Mouse (Mus musculus) liver, embryonic 14.5 days (tissue): Measurements from ENCODE around the gene Adap2. TPM values are rescaled to one million over a fixed set of nuclear protein-coding genes. Genes with fewer than 3 reads are reported as not detected.
"Not testable (repeated sequence)": the region's sequence is repeated elsewhere in the genome, so short reads cannot be mapped to it uniquely, and the experiment has no call there.

Experiments
- ATAC-seq: fragments of 200-750 bp; cut with Nextera tagmentation; 2 replicates; pipeline ENCODE4 v1.8.0; 2017; ENCODE audit warnings: moderate number of reproducible peaks, mild to moderate bottlenecking, moderate library complexity; ENCODE audit not compliant: insufficient read depth
- DNase-seq, 3 experiments: peaks; one replicate each; pipeline ENCODE4 v3.0.0-alpha.2; 2012 to 2013; ENCODE audit warnings: low read depth in 3 of 3, low spot score in 3 of 3
- H3K27ac ChIP-seq: fragments of 300-500 bp; sonication (generic); 2 replicates; pipeline ENCODE4 v1.5.1; 2014; ENCODE audit warnings: moderate library complexity, mild to moderate bottlenecking, control low read depth, inconsistent platforms
- H3K27me3 ChIP-seq: fragments of 300-500 bp; sonication (generic); 2 replicates; pipeline ENCODE4 v1.6.1; 2014; ENCODE audit warnings: mild to moderate bottlenecking, low read length, moderate library complexity; ENCODE audit not compliant: control insufficient read depth, insufficient read depth
- H3K36me3 ChIP-seq: fragments of 300-500 bp; sonication (generic); replicated peaks from 2 replicates; pipeline ENCODE4 v1.6.1; 2014; ENCODE audit warnings: low read depth; ENCODE audit not compliant: control insufficient read depth, insufficient read depth
- H3K4me1 ChIP-seq, 2 experiments: fragments of 200-500 bp in 1 of 2; fragments of 300-500 bp in 1 of 2; sonication (generic) in 1 of 2; replicated peaks; 2 replicates each; pipeline ENCODE4 v1.6.1; 2012 to 2014; ENCODE audit warnings: antibody characterized with exemption in 1 of 2, inconsistent platforms in 1 of 2, low read length in 1 of 2; ENCODE audit not compliant: control insufficient read depth in 2 of 2, insufficient read depth in 2 of 2
- H3K4me2 ChIP-seq: fragments of 300-500 bp; sonication (generic); 2 replicates; pipeline ENCODE4 v1.6.1; 2014; ENCODE audit warnings: low read depth, mild to moderate bottlenecking, control low read depth, moderate library complexity
- H3K4me3 ChIP-seq, 2 experiments: fragments of 200-500 bp in 1 of 2; fragments of 300-500 bp in 1 of 2; sonication (generic) in 1 of 2; 2 replicates each; pipeline ENCODE4 v1.5.1; 2012 to 2014; ENCODE audit warnings: low read depth in 2 of 2, low read length in 2 of 2, mild to moderate bottlenecking in 2 of 2, control low read depth in 1 of 2, inconsistent platforms in 1 of 2, moderate library complexity in 1 of 2; ENCODE audit not compliant: insufficient read depth in 1 of 2
- H3K9ac ChIP-seq: fragments of 300-500 bp; sonication (generic); replicated peaks from 2 replicates; pipeline ENCODE4 v1.6.1; 2014; ENCODE audit warnings: mild to moderate bottlenecking, control low read depth, moderate library complexity
- H3K9me3 ChIP-seq: fragments of 300-500 bp; sonication (generic); 2 replicates; pipeline ENCODE4 v1.6.1; 2016; ENCODE audit warnings: low read length, mixed read lengths; ENCODE audit not compliant: control insufficient read depth
- CTCF ChIP-seq: IDR thresholded peaks from 2 replicates; pipeline ENCODE4 v1.5.1; 2016; ENCODE audit warnings: antibody characterized with exemption, low read depth, control low read depth
- EP300 ChIP-seq: IDR thresholded peaks from 2 replicates; pipeline ENCODE4 v1.6.1; 2016; ENCODE audit warnings: antibody characterized with exemption, low read depth
- WGBS: fragments of 180-500 bp; shearing (Covaris S2); extraction: QIAGEN DNeasy Blood & Tissue Kit; methylation state at CpG from one replicate; pipeline ENCODE4 v1.1.7; 2014; ENCODE audit not compliant: insufficient replicate concordance; 5-methylcytosine and 5-hydroxymethylcytosine counted together
- polyA plus RNA-seq, 2 experiments: library from polyadenylated mRNA; depleted of rRNA in 1 of 2; stranded (reverse) in 1 of 2; unstranded in 1 of 2; fragments of >200 nt; fragmentation: Nextera tagmentation in 1 of 2; extraction: Ambion mirVana in 1 of 2; gene quantifications; 2 replicates each; pipeline versions ENCODE4 v1.2.1 to v1.2.3; 2012 to 2014

Gene Adap2
- polyA plus RNA-seq, 2 experiments, result 2.4 to 3.9 TPM

DNA sequence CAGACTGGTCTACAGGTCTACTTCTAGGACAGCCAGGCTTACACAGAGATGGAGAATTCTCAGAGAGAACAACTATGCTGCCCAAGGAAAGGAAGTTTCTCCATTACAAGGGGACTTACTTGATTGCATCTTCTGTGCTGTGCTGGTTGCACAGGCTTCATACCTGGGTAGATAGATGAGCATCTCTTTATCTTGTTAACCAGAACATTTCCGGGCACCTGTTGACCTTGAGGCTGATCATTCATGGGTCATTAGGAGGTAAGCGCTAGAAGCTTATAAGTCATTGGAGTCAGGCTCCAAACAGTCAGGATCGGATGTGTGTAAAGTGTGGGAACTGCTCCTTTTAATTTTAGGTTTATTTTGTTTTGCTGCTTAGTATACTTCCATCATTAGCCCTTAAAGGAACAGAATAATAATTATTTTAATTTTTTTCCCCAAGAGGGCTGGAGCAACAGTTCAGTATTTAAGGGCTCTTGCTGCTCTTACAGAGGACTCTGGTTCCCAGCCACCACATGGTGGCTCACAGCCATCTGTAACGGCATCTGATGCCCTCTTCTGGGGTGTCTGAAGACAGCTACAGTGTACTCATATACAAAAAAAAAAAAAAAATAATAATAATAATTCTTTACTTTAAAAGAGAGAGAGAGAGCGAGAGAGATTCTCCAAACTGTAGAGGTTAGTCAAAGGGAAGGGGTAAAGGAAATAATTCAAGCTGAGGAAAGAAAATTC, 27.3 kb downstream of the Adap2 start:
- Histone ChIP-seq H3K4me1 (0 out of 4 replicates have a peak, but pooled peaks cover 0 to 3% of the 10 kb centered on the region in 2 experiments), H3K36me3 (no peaks in the 10 kb centered on the region), H3K27me3 (no peaks in the 10 kb centered on the region), H3K4me3 (no peak overlapping the region), H3K9me3 (no peaks in the 10 kb centered on the region), H3K27ac (no peak overlapping the region), H3K4me2 (no peak overlapping the region), H3K9ac (no peak overlapping the region)
- TF ChIP-seq CTCF (peak; percentile 19; the same call in 1 of the 2 replicates), EP300 (no peak)
- no peak for DNase-seq
- no peak for ATAC-seq
- WGBS, result 50% methylated on average over 5 of the region's 5 CpGs

DNA sequence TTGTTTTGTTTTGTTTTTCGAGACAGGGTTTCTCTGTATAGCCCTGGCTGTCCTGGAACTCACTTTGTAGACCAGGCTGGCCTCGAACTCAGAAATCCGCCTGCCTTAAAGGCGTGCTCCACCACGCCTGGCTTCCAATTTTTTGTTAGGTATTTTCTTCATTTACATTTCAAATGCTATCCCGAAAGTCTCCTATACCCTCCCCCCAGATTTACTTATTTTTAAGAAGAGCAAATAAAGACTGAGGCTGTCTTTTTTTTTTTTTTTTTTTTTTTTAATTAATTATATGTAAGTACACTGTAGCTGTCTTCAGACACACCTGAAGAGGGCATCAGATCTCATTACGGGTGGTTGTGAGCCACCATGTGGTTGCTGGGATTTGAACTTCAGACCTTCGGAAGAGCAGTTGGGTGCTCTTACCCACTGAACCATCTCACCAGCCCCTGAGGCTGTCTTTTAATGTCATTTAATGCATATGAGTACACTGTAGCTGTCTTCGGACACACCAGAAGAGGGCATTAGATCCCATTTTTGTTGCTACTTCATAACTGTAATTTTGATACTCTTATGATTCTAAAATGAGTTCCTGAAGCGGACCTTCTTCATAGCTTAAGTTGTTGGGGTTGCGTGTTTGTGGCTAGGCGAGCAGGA, 29.3 kb downstream of the Adap2 start:
- not testable (repeated sequence) for H3K4me1 ChIP-seq, H3K27ac ChIP-seq, H3K27me3 ChIP-seq, H3K36me3 ChIP-seq, H3K9ac ChIP-seq, H3K9me3 ChIP-seq
- Histone ChIP-seq H3K4me3 (peak overlapping the region; percentile 68 to 79), H3K4me2 (peak overlapping the region; percentile 83)
- peak; percentile 78 for ATAC-seq
- TF ChIP-seq CTCF, result peak; percentile 15; the same call in 1 of the 2 replicates
- DNase-seq, result peak in 2 of 3 experiments; percentile 19 to 37
- 33% methylated on average over 12 of the region's 12 CpGs for WGBS

DNA sequence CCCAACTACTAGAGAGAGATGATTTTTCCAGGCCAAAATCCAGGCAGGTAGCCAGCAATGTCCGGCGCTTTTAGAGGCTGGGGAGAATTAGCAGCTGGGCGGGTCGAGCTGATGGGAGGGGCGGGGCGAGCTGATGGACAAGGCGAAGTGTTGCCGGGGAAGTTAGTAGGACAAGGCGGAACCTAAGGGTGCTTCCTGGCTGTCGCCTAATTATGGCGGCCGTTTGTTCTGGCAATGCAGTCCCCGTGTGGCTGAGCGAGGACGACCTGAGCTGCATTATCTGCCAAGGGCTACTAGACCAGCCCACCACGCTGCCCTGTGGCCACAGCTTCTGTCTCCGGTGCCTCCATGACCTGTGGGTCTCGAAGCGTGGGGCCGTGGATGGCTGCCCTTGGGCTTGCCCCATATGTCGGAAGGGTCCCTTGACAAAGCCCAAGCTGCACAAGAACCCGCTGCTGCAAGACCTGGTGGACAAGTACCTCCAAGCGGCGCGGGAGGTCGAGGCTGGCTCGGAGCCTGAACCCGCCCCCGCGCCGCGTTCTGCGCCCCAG, 29.9 kb downstream of the Adap2 start, which contains the start of gene Rnf135:
Gene Rnf135, plus strand, starts transcription at position 147 of the 551 bp plus-strand sequence.
- Histone ChIP-seq H3K27me3 (no peaks in the 10 kb centered on the region), H3K4me2 (peak within 1 kb of the TSS; percentile 83), H3K9me3 (no peaks in the 10 kb centered on the region), H3K4me1 (0 out of 4 replicates have a peak, but pooled peaks cover 0 to 3% of the 10 kb centered on the region in 2 experiments), H3K27ac (peak within 1 kb of the TSS; percentile 52), H3K9ac (peak within 1 kb of the TSS; percentile 85), H3K4me3 (peak within 1 kb of the TSS; percentile 68 to 79), H3K36me3 (no peaks in the 10 kb centered on the region)
- TF ChIP-seq CTCF, result no peak
- TF ChIP-seq EP300, result no peak
- under 1% methylated on average over 33 of the region's 33 CpGs for WGBS
- DNase-seq (peak; percentile 61 to 68 (median 67)), ATAC-seq (peak; percentile 92)

DNA sequence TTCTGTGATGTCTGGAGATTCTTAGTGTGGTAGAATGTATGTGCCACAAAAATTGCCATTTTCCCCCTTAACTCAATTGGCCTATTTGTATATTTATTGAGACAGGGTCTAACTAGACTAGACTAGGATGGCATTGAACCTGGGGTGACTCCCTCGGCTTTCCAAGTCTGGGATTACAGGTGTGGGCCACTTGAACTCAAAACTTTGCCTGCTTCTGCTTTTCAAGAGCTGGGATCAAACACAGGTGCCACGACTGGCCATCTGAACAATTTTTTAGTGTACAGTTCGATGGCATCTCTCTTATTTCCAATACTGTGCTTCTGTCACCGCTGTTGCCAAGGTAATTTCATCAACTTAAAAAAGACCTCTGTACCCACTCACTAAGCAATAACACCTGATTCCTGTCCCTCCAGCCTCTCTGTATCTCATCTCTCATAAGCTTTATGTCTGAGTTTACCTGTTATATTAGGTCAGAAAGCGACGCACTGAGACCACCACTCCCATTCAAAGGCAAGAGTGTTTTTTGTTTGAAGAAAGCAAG, 30.7 kb downstream of the Adap2 start:
- H3K27ac ChIP-seq, result no peak overlapping the region
- no peaks in the 10 kb centered on the region for H3K27me3 ChIP-seq
- ATAC-seq (no peak), DNase-seq (no peak)
- peak overlapping the region; percentile 85 for H3K9ac ChIP-seq
- peak overlapping the region; percentile 68 to 79 for H3K4me3 ChIP-seq
- H3K9me3 ChIP-seq, result no peaks in the 10 kb centered on the region
- H3K36me3 ChIP-seq, result no peaks in the 10 kb centered on the region
- WGBS, result 74% methylated on average over 6 of the region's 6 CpGs
- H3K4me2 ChIP-seq, result peak overlapping the region; percentile 83
- H3K4me1 ChIP-seq, result 0 out of 4 replicates have a peak, but pooled peaks cover 0 to 3% of the 10 kb centered on the region in 2 experiments
- TF ChIP-seq EP300, result no peak
- no peak for TF ChIP-seq CTCF

DNA sequence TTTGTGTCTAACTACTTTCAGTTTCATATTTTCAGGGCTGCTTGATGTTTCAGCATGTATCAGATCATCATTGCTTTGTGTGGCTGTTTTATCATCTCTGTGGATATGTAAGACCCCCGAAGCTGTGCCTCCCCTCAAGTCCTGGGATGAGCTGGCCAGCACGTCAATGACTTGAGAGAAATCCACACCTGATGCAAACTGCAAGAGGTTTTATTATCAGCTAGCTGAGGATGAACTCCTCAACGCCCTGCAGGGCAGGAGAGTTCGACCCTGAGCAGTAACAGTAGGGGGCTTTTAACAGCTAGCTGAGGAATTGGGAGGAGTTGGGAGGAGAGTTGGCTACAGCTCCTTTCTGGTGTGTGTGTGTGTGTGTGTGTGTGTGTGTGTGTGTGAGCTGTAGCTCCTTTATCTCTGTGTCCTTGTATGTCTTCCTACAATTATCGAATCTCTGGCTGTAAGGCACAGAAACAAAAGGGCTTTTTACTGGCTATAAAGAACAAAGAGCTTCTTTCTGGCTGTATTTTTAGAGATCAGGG, 31.6 kb downstream of the Adap2 start:
- not testable (repeated sequence) for H3K36me3 ChIP-seq, H3K4me1 ChIP-seq, H3K27me3 ChIP-seq, ATAC-seq, H3K27ac ChIP-seq, DNase-seq, H3K9me3 ChIP-seq, H3K9ac ChIP-seq, H3K4me3 ChIP-seq
- 67% methylated on average over 5 of the region's 5 CpGs for WGBS
- peak overlapping the region; percentile 15; the same call in 1 of the 2 replicates for H3K4me2 ChIP-seq
